Mouse (Mus musculus) forelimb bud, embryonic 11.5 days (tissue): Measurements from ENCODE around the gene Tm7sf3.

Source experiments
- DNase-seq: peaks from one replicate; pipeline ENCODE4 v3.0.0-alpha.2; 2012; ENCODE audit warnings: low read depth, low spot score

The Tm7sf3 gene

GRCm38 (mm10) chr6:146642276-146643183 is at the start of gene Tm7sf3, which contains the start of gene Med21:
Tm7sf3 (minus strand) TSS chr6:146642824.
Med21 (plus strand) TSS chr6:146642547.
- peak; percentile 99 for DNase-seq

GRCm38 (mm10) chr6:146688861-146689260 is 46.2 kb upstream of the Tm7sf3 start:
- DNase-seq = no peak

- DNase-seq = no peak
Measured at GRCm38 (mm10) chr6:146688010-146688409, 45.4 kb upstream of the Tm7sf3 start.

- DNase-seq = no peak
Measured at GRCm38 (mm10) chr6:146686463-146687196, 44.0 kb upstream of the Tm7sf3 start.

- no peak for DNase-seq
Measured at GRCm38 (mm10) chr6:146685781-146686308, 43.2 kb upstream of the Tm7sf3 start.

- DNase-seq = no peak
Measured at GRCm38 (mm10) chr6:146683881-146684280, 41.3 kb upstream of the Tm7sf3 start.

GRCm38 (mm10) chr6:146678136-146679070 is 35.8 kb upstream of the Tm7sf3 start:
- DNase-seq = no peak

- no peak for DNase-seq
Measured at GRCm38 (mm10) chr6:146676904-146677303, 34.3 kb upstream of the Tm7sf3 start.

GRCm38 (mm10) chr6:146674881-146675536 is 32.4 kb upstream of the Tm7sf3 start:
- no peak for DNase-seq

GRCm38 (mm10) chr6:146674420-146674819 is 31.8 kb upstream of the Tm7sf3 start:
- no peak for DNase-seq

- no peak for DNase-seq
Measured at GRCm38 (mm10) chr6:146673696-146674095, 31.1 kb upstream of the Tm7sf3 start.

GRCm38 (mm10) chr6:146672106-146672505 is 29.5 kb upstream of the Tm7sf3 start:
- no peak for DNase-seq

- no peak for DNase-seq
Measured at GRCm38 (mm10) chr6:146670956-146671855, 28.6 kb upstream of the Tm7sf3 start.

- no peak for DNase-seq
Measured at GRCm38 (mm10) chr6:146668606-146669005, 26.0 kb upstream of the Tm7sf3 start.

- no peak for DNase-seq
Measured at GRCm38 (mm10) chr6:146666811-146667210, 24.2 kb upstream of the Tm7sf3 start.

GRCm38 (mm10) chr6:146665408-146665807 is 22.8 kb upstream of the Tm7sf3 start:
- DNase-seq = no peak

GRCm38 (mm10) chr6:146664917-146665316 is 22.3 kb upstream of the Tm7sf3 start:
- DNase-seq = no peak

GRCm38 (mm10) chr6:146664116-146664515 is 21.5 kb upstream of the Tm7sf3 start:
- no peak for DNase-seq

GRCm38 (mm10) chr6:146662679-146663078 is 20.1 kb upstream of the Tm7sf3 start:
- DNase-seq = peak; percentile 14

- no peak for DNase-seq
Measured at GRCm38 (mm10) chr6:146661655-146662054, 19.0 kb upstream of the Tm7sf3 start.
